13 mouse cellular contexts compared by ENCODE assay signal in the genomic region with DNA sequence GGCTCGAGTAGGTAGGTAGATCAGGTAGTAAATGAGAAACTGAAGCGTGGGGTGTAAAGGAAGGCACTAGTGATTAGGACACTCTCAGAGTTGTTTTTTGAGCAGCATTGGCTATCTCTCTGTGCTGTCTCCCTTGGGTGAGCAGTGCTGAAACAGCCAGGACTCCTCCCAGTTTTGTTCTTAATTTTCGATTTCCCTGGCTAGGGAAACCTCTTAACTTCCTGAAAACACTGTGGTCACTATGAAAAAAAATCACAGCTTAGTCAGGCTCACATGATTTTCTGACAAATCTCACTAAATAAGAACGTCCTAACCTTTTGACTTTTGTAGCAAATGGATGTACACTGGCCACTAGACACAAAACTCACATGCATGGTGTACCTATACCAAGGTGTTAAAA. TPM values are rescaled to one million over a fixed set of nuclear protein-coding genes. Genes with fewer than 3 reads are reported as not detected.
A peak's percentile ranks its signal among the peaks of the same experiment; 100 is the strongest.
DNase-seq lines count a peak whose midpoint lies in the region; ATAC-seq and TF ChIP-seq lines count a peak whose summit lies in the region.
"Had no signal": no experiment of that assay in that cellular context is flagged by ENCODE, and none has a peak within 500 bp of the region (broad histone marks: within the 10 kb centered on the region; RNA-seq: fewer than 3 reads in every experiment).

A gene (minus strand): TSS at position 92 of the 400 bp plus-strand sequence.

- peak within 1 kb of the TSS in 2 of 3 experiments; percentile 13 to 32 for H3K4me3 ChIP-seq in CH12.LX (replicated peaks in 1 of 3; ENCODE audit: low read depth in 2 of 3, low read length in 2 of 3, poor library complexity in 1 of 3)
- peak within 1 kb of the TSS; percentile 84 for H3K4me3 ChIP-seq in bone marrow macrophage, adult 2 months (ENCODE audit: insufficient read depth, low read length)
- H3K4me3 ChIP-seq in forebrain, postnatal 0 days (ENCODE audit: low read depth, low read length) = no peak within 1 kb of the TSS
- H3K4me3 ChIP-seq: erythroblast, embryonic 14.5 days; liver, embryonic 13.5 days had no signal

- peak; percentile 75 for ATAC-seq in megakaryocyte, adult 5-6 weeks (ENCODE audit: poor library complexity, severe bottlenecking)
- no peak for ATAC-seq in forebrain, postnatal 0 days
- ATAC-seq: hindbrain, embryonic 16.5 days; midbrain, embryonic 16.5 days had no signal

- peak within 1 kb of the TSS; percentile 9; the same call in 1 of the 2 replicates for H3K9ac ChIP-seq in CH12.LX (ENCODE audit: insufficient read depth, low read depth)
- no peak within 1 kb of the TSS for H3K9ac ChIP-seq in forebrain, postnatal 0 days
- H3K9ac ChIP-seq: liver, embryonic 13.5 days had no signal

- in situ Hi-C loops in CH12.LX (cut with MboI; ENCODE audit: low pct_ligation_motif_present, low pct_unique_long_range_greater_than_20kb, low sequenced_read_pairs) = no loop called here

- H3K9me3 ChIP-seq in CH12.LX (replicated peaks; ENCODE audit: low read length) = no peaks in the 10 kb centered on the region
- no peaks in the 10 kb centered on the region for H3K9me3 ChIP-seq in forebrain, postnatal 0 days (ENCODE audit: low read length)
- H3K9me3 ChIP-seq: liver, embryonic 13.5 days had no signal

- H3K27me3 ChIP-seq in CH12.LX (replicated peaks) = no peaks in the 10 kb centered on the region
- no peaks in the 10 kb centered on the region for H3K27me3 ChIP-seq in forebrain, postnatal 0 days (ENCODE audit: insufficient read depth, low read length)
- H3K27me3 ChIP-seq: liver, embryonic 13.5 days had no signal

- TF ChIP-seq CTCF in CH12.LX (conservative IDR thresholded peaks at IDR 0.05 in 1 of 2, IDR thresholded peaks at IDR 0.05 in 1 of 2; ENCODE audit: low read depth in 2 of 2, low read length in 2 of 2) = no peak
- TF ChIP-seq CTCF in bone marrow macrophage, adult 2 months (IDR thresholded peaks at IDR 0.05; ENCODE audit: low read depth, low read length) = no peak
- no peak for TF ChIP-seq CTCF in forebrain, postnatal 0 days (IDR thresholded peaks at IDR 0.05; ENCODE audit: low read depth)

- no peaks in the 10 kb centered on the region for H3K36me3 ChIP-seq in CH12.LX (replicated peaks in 1 of 2; ENCODE audit: control insufficient read depth in 1 of 2, insufficient read depth in 1 of 2, low read length in 1 of 2)
- no peaks in the 10 kb centered on the region for H3K36me3 ChIP-seq in forebrain, postnatal 0 days (ENCODE audit: insufficient read depth)
- H3K36me3 ChIP-seq: liver, embryonic 13.5 days had no signal

- H3K79me2 ChIP-seq in CH12.LX (replicated peaks; ENCODE audit: control insufficient read depth, extremely low read depth, insufficient read depth, poor library complexity, severe bottlenecking) = peaks cover 2% of the 10 kb centered on the region; the same call in 1 of the 2 replicates

- DNase-seq in kidney, adult 9 months = peak; percentile 19
- no peak for DNase-seq in kidney, adult 11 months
- DNase-seq in CH12.LX (ENCODE audit: extremely low read depth) = peak; percentile 49
- DNase-seq in forebrain, postnatal 0 days = no peak
- no peak for DNase-seq in ovary, postnatal 36 days (ENCODE audit: low spot score)
- DNase-seq: kidney, postnatal 14 days; liver, embryonic 13.5 days; right cerebral cortex, postnatal 4 days had no signal

- peak within 1 kb of the TSS; percentile 8; the same call in 1 of the 2 replicates for H3K27ac ChIP-seq in CH12.LX (ENCODE audit: insufficient read depth, low read depth)
- H3K27ac ChIP-seq in bone marrow macrophage, adult 2 months (ENCODE audit: insufficient read depth, low read depth, low read length) = peak within 1 kb of the TSS; percentile 100
- no peak within 1 kb of the TSS for H3K27ac ChIP-seq in forebrain, postnatal 0 days (ENCODE audit: low read depth, low read length)
- H3K27ac ChIP-seq: liver, embryonic 13.5 days had no signal

- peaks cover 3 to 33% of the 10 kb centered on the region in 2 experiments; a peak in 3 of 4 replicates for H3K4me1 ChIP-seq in CH12.LX (ENCODE audit: control insufficient read depth in 1 of 2, insufficient read depth in 2 of 2)
- H3K4me1 ChIP-seq in bone marrow macrophage, adult 2 months (ENCODE audit: control insufficient read depth, insufficient read depth, low read length) = peaks cover 18% of the 10 kb centered on the region
- H3K4me1 ChIP-seq in forebrain, postnatal 0 days (ENCODE audit: insufficient read depth) = no peaks in the 10 kb centered on the region
- H3K4me1 ChIP-seq: liver, embryonic 13.5 days had no signal

- dilution Hi-C loops in CH12.LX (cut with MboI; ENCODE audit: extremely low pct_ligation_motif_present, extremely low pct_unique_long_range_greater_than_20kb, low sequenced_read_pairs) = no loop called here

- 83% methylated on average over 4 of the region's 4 CpGs for WGBS in forebrain, postnatal 0 days

- TF ChIP-seq EP300 in CH12.LX (IDR thresholded peaks at IDR 0.05; ENCODE audit: low read length) = peak; percentile 73

- peak within 1 kb of the TSS; percentile 59 for H3K4me2 ChIP-seq in CH12.LX (ENCODE audit: insufficient read depth, low read depth, poor library complexity, severe bottlenecking)
- no peak within 1 kb of the TSS for H3K4me2 ChIP-seq in forebrain, postnatal 0 days (ENCODE audit: low read depth)
- H3K4me2 ChIP-seq: liver, embryonic 13.5 days had no signal

- TF ChIP-seq POLR2A in CH12.LX (IDR thresholded peaks at IDR 0.05; ENCODE audit: low read depth, low read length) = 0 out of 2 replicates have a peak, but pooled peaks have one; percentile 16
- no peak for TF ChIP-seq POLR2A in bone marrow macrophage, adult 2 months (IDR thresholded peaks at IDR 0.05; ENCODE audit: borderline replicate concordance, low read depth, low read length)

- no peak; the same call in 1 of the 2 replicates for TF ChIP-seq RAD21 in CH12.LX (IDR thresholded peaks at IDR 0.05; ENCODE audit: low read depth, low read length)

TF ChIP-seq in CH12.LX, 34 proteins besides CTCF, POLR2A, EP300 and RAD21:
- TF ChIP-seq USF2 (conservative IDR thresholded peaks at IDR 0.05; ENCODE audit: low read depth, low read length) = no peak
- TF ChIP-seq BHLHE40 (IDR thresholded peaks at IDR 0.05; ENCODE audit: low read depth, low read length) = peak; percentile 64; the same call in 1 of the 2 replicates
- TF ChIP-seq IRF4 (IDR thresholded peaks at IDR 0.05; ENCODE audit: low read depth, low read length) = peak; percentile 28; the same call in 1 of the 2 replicates
- TF ChIP-seq JUN (IDR thresholded peaks at IDR 0.05; ENCODE audit: insufficient read depth, low read depth, low read length) = peak; percentile 22; the same call in 1 of the 2 replicates
- TF ChIP-seq POLR2AphosphoS2 (IDR thresholded peaks at IDR 0.05; ENCODE audit: low read depth, low read length) = no peak
- no peak for TF ChIP-seq NELFE (IDR thresholded peaks at IDR 0.05; ENCODE audit: low read depth, low read length)
- 0 out of 2 replicates have a peak, but pooled peaks have one; percentile 16 for TF ChIP-seq TBP (conservative IDR thresholded peaks at IDR 0.05; ENCODE audit: low read depth, low read length)
- TF ChIP-seq CHD1 (IDR thresholded peaks at IDR 0.05; ENCODE audit: low read depth, low read length) = no peak
- no peak for TF ChIP-seq ZC3H11A (IDR thresholded peaks at IDR 0.05; ENCODE audit: low read depth, low read length)
- peak; percentile 68 for TF ChIP-seq ETS1 (conservative IDR thresholded peaks at IDR 0.05; ENCODE audit: low read depth, low read length)
- TF ChIP-seq ZNF384 (IDR thresholded peaks at IDR 0.05; ENCODE audit: low read depth, low read length) = peak; percentile 85
- TF ChIP-seq MAX (IDR thresholded peaks at IDR 0.05; ENCODE audit: low read length) = peak; percentile 9; the same call in 1 of the 2 replicates
- TF ChIP-seq PAX5 (IDR thresholded peaks at IDR 0.05; ENCODE audit: low read length) = no peak
- TF ChIP-seq MEF2A (IDR thresholded peaks at IDR 0.05; ENCODE audit: borderline replicate concordance, low read depth, low read length) = no peak; the same call in 1 of the 2 replicates
- TF ChIP-seq E2F4 (IDR thresholded peaks at IDR 0.05; ENCODE audit: insufficient replicate concordance, low read depth, low read length) = no peak
- no peak for TF ChIP-seq CHD2 (IDR thresholded peaks at IDR 0.05; ENCODE audit: low read length)
- no peak for TF ChIP-seq UBTF (IDR thresholded peaks at IDR 0.05; ENCODE audit: low read depth, low read length)
- TF ChIP-seq HCFC1 (IDR thresholded peaks at IDR 0.05; ENCODE audit: low read depth, low read length) = no peak
- TF ChIP-seq TCF12 (IDR thresholded peaks at IDR 0.05; ENCODE audit: low read depth, low read length) = peak; percentile 35; the same call in 1 of the 2 replicates
- no peak for TF ChIP-seq SIN3A (IDR thresholded peaks at IDR 0.05; ENCODE audit: low read length)
- TF ChIP-seq ZKSCAN1 (IDR thresholded peaks at IDR 0.05; ENCODE audit: borderline replicate concordance, low read depth, low read length) = no peak

RNA-seq across cellular contexts. Expression of the gene that starts here (rescaled TPM):
- total RNA-seq in CH12.LX (2012; rRNA removed) = 2.1 and 2.6 TPM in 2 replicates
- total RNA-seq in CH12.LX (2014; rRNA removed) = 2.9 and 3.4 TPM in 2 replicates
- polyA plus RNA-seq in CH12.LX (2012; ENCODE audit: insufficient read length, low read depth) = 10.0 and 11.9 TPM in 2 replicates
- polyA plus RNA-seq in bone marrow macrophage, adult 2 months (2012; ENCODE audit: insufficient read depth, insufficient read length, missing spikeins) = 257 and 281 TPM in 2 replicates
- total RNA-seq in megakaryocyte, adult 5-6 weeks (2015) = 162 and 188 TPM in 2 replicates
- total RNA-seq in megakaryocyte, adult 5-6 weeks (2017) = 66.9 and 70.4 TPM in 2 replicates
- 0.23 and 0.48 TPM in 2 replicates for total RNA-seq in forebrain, postnatal 0 days (2014; rRNA removed)
- 0.43 and 0.47 TPM in 2 replicates for polyA plus RNA-seq in forebrain, postnatal 0 days (2015; fragmentation: Nextera tagmentation; extraction: Ambion mirVana)
- polyA plus RNA-seq: erythroblast, embryonic 14.5 days had no signal

Comparison
In these comparisons a context has a peak if more than half of its experiments do, and no peak if none do; other contexts are left out.
1. RNA of the gene that starts here (total RNA-seq): 66.9 to 188 TPM in megakaryocyte, adult 5-6 weeks; 2.1 to 3.4 TPM in CH12.LX and 0.23 to 0.48 TPM in forebrain, postnatal 0 days; every median in the first group is over 10 times any median in the second.
2. RNA of the gene that starts here (polyA plus RNA-seq): 257 to 281 TPM in bone marrow macrophage, adult 2 months; 10.0 to 11.9 TPM in CH12.LX and 0.43 to 0.47 TPM in forebrain, postnatal 0 days; every median in the first group is over 10 times any median in the second.
3. DNase-seq: peak in kidney, adult 9 months (single experiment) and CH12.LX (single experiment); none in kidney, adult 11 months (single experiment), forebrain, postnatal 0 days (single experiment) and ovary, postnatal 36 days (single experiment).